Mouse (Mus musculus) thymus, adult 2 months (tissue): ENCODE measurements around the gene Slc25a42.

Experiments used
- CTCF ChIP-seq: fragments of 200-500 bp; IDR thresholded peaks from 2 replicates; pipeline ENCODE4 v1.5.1; 2012; ENCODE audit warnings: mild to moderate bottlenecking, control low read depth, low read length, moderate library complexity, borderline replicate concordance; ENCODE audit not compliant: control insufficient read depth, poor library complexity, insufficient read depth; ENCODE audit errors: extremely low read depth
- POLR2A ChIP-seq: fragments of 200-500 bp; IDR thresholded peaks from 2 replicates; pipeline ENCODE4 v1.6.1; 2012; ENCODE audit warnings: mild to moderate bottlenecking, low read length, control low read depth, moderate library complexity; ENCODE audit not compliant: control insufficient read depth, poor library complexity, insufficient read depth; ENCODE audit errors: extremely low read depth

GRCm38 (mm10) chr8:70200098-70200681 lies 11.9 kb downstream of the Slc25a42 start:
- TF ChIP-seq CTCF (no peak), POLR2A (no peak)
